Mouse (Mus musculus) myocyte (in vitro differentiated cells): Measurements from ENCODE around the gene Phf21a. TPM values are rescaled to one million over a fixed set of nuclear protein-coding genes. Genes with fewer than 3 reads are reported as not detected.

Source experiments
- H3K27me3 ChIP-seq: one replicate; pipeline ENCODE4 v1.6.1; 2011; ENCODE audit not compliant: control insufficient read depth, insufficient read depth, insufficient read length
- H3K36me3 ChIP-seq: one replicate; pipeline ENCODE4 v1.6.1; 2011; ENCODE audit not compliant: control insufficient read depth, insufficient read depth
- H3K4me2 ChIP-seq: one replicate; pipeline ENCODE4 v1.6.1; 2011; ENCODE audit warnings: low read depth, control low read depth
- H3K4me3 ChIP-seq: one replicate; pipeline ENCODE4 v1.5.1; 2011; ENCODE audit warnings: mild to moderate bottlenecking, control low read depth, moderate library complexity
- H3K79me2 ChIP-seq: one replicate; pipeline ENCODE4 v1.6.1; 2011; ENCODE audit not compliant: control insufficient read depth, insufficient read depth
- H3ac ChIP-seq: one replicate; pipeline ENCODE4 v1.6.1; 2011; ENCODE audit not compliant: control insufficient read depth, insufficient read length
- CEBPB ChIP-seq: IDR thresholded peaks from 2 replicates; pipeline ENCODE4 v1.6.1; 2011; ENCODE audit warnings: mild to moderate bottlenecking, moderate library complexity; ENCODE audit not compliant: poor library complexity, insufficient read depth, severe bottlenecking
- E2F4 ChIP-seq: IDR thresholded peaks from one replicate; pipeline ENCODE4 v1.6.1; 2011; ENCODE audit warnings: mild to moderate bottlenecking, control low read depth, moderate library complexity; ENCODE audit not compliant: insufficient read depth
- MAX ChIP-seq: IDR thresholded peaks from one replicate; pipeline ENCODE4 v1.6.1; 2011; ENCODE audit warnings: low read depth, mild to moderate bottlenecking, control low read depth
- MYOD1 ChIP-seq, 3 experiments: IDR thresholded peaks; one replicate each; pipeline ENCODE4 v1.6.1; 2011; ENCODE audit warnings: control low read depth in 2 of 3, low read depth in 2 of 3, mild to moderate bottlenecking in 2 of 3, moderate library complexity in 1 of 3; ENCODE audit not compliant: insufficient read length in 2 of 3, control insufficient read depth in 1 of 3
- MYOG ChIP-seq, 3 experiments: IDR thresholded peaks; one replicate each; pipeline ENCODE4 v1.6.1; 2011; ENCODE audit warnings: control low read depth in 2 of 3, low read depth in 2 of 3, mild to moderate bottlenecking in 2 of 3; ENCODE audit not compliant: insufficient read length in 2 of 3, control insufficient read depth in 1 of 3, insufficient read depth in 1 of 3
- POLR2A ChIP-seq: IDR thresholded peaks from one replicate; pipeline ENCODE4 v1.6.1; 2011; ENCODE audit warnings: low read depth, mild to moderate bottlenecking, control low read depth, moderate library complexity; ENCODE audit not compliant: insufficient read length
- POLR2AphosphoS2 ChIP-seq: IDR thresholded peaks from one replicate; pipeline ENCODE4 v1.6.1; 2011; ENCODE audit warnings: low read depth, control low read depth; ENCODE audit not compliant: insufficient read length
- REST ChIP-seq: IDR thresholded peaks from one replicate; pipeline ENCODE4 v1.6.1; 2011; ENCODE audit warnings: mild to moderate bottlenecking, control low read depth, moderate library complexity; ENCODE audit not compliant: insufficient read depth, insufficient read length
- SRF ChIP-seq: IDR thresholded peaks from one replicate; pipeline ENCODE4 v1.6.1; 2011; ENCODE audit warnings: low read depth; ENCODE audit not compliant: control insufficient read depth, insufficient read length
- TCF12 ChIP-seq: IDR thresholded peaks from one replicate; pipeline ENCODE4 v1.6.1; 2011; ENCODE audit warnings: mild to moderate bottlenecking, control low read depth; ENCODE audit not compliant: poor library complexity, insufficient read depth, severe bottlenecking
- TCF3 ChIP-seq: IDR thresholded peaks from one replicate; pipeline ENCODE4 v1.6.1; 2011; ENCODE audit warnings: low read depth, control low read depth; ENCODE audit not compliant: insufficient read length
- USF1 ChIP-seq: IDR thresholded peaks from one replicate; pipeline ENCODE4 v1.6.1; 2011; ENCODE audit warnings: low read depth, mild to moderate bottlenecking, control low read depth, moderate library complexity
- polyA plus RNA-seq: library from polyadenylated mRNA; unstranded; fragments of >200 nt; fragmentation: generic; extraction: Trizol; gene quantifications from one replicate; pipeline ENCODE4 v1.2.1, GENCODE M21; 2012; ENCODE audit warnings: missing spikeins

Gene Phf21a
- polyA plus RNA-seq, 1 experiment: 14.7 TPM

- Histone ChIP-seq H3K79me2 (no peaks in the 10 kb centered on the region), H3K4me2 (no peak overlapping the region), H3ac (no peak overlapping the region), H3K36me3 (peaks cover 20% of the 10 kb centered on the region), H3K4me3 (no peak overlapping the region), H3K27me3 (no peaks in the 10 kb centered on the region)
- no peak for TF ChIP-seq TCF3
Observed at GRCm38 (mm10) chr2:92408309-92409045, 315.6 kb downstream of the Phf21a start.

GRCm38 (mm10) chr2:92411705-92412104 is 318.8 kb downstream of the Phf21a start:
- Histone ChIP-seq H3K27me3 (no peaks in the 10 kb centered on the region), H3K36me3 (peaks cover 31% of the 10 kb centered on the region), H3ac (no peak overlapping the region), H3K4me3 (no peak overlapping the region), H3K79me2 (no peaks in the 10 kb centered on the region), H3K4me2 (no peak overlapping the region)
- TF ChIP-seq POLR2A (no peak), USF1 (no peak), REST (no peak), SRF (no peak), MYOD1 (IDR thresholded peaks at IDR 0.05; ENCODE audit: control insufficient read depth in 1 of 3, insufficient read length in 2 of 3, low read depth in 2 of 3) (no peak), POLR2AphosphoS2 (no peak), MAX (no peak), TCF12 (no peak), MYOG (IDR thresholded peaks at IDR 0.05; ENCODE audit: control insufficient read depth in 1 of 3, insufficient read depth in 1 of 3, insufficient read length in 2 of 3, low read depth in 2 of 3) (no peak), E2F4 (no peak), CEBPB (no peak), TCF3 (no peak)

Other genes with a start within 250 kb of the Phf21a start
- 0.64 TPM for gene Chrm4, start 165.9 kb upstream of the Phf21a start, polyA plus RNA-seq
- gene Mdk, start 160.8 kb upstream of the Phf21a start, polyA plus RNA-seq: 0.29 TPM
- 4.7 TPM for gene Gm9821, start 147.4 kb upstream of the Phf21a start, polyA plus RNA-seq
- gene Dgkz, start 117.3 kb upstream of the Phf21a start, polyA plus RNA-seq: 68.4 TPM
- gene Creb3l1, start 68.6 kb upstream of the Phf21a start, polyA plus RNA-seq: 97.3 TPM